Mouse (Mus musculus) adrenal gland, postnatal 25 days (tissue): ENCODE data around the gene Helz. TPM values are rescaled to one million over a fixed set of nuclear protein-coding genes. Genes with fewer than 3 reads are reported as not detected.
"Not testable (repeated sequence)": the region's sequence is repeated elsewhere in the genome, so short reads cannot be mapped to it uniquely, and the experiment has no call there.

ENCODE experiments used
- DNase-seq: peaks from one replicate; pipeline ENCODE4 v3.0.0; 2021; ENCODE audit warnings: mixed read lengths
- long read RNA-seq: library from polyadenylated mRNA; stranded (forward); transcript quantifications from one replicate; pipeline ENCODE4 v2.0.0, GENCODE M21; 2021
- total RNA-seq: library from RNA; stranded (reverse); gene quantifications from 2 replicates; pipeline ENCODE4 v1.2.3, GENCODE M21; 2021

Gene Helz
- total RNA-seq = 29.5 and 36.6 TPM in 2 replicates
- long read RNA-seq, partial matches to known transcripts = 4 of 5 reads
- long read RNA-seq, other reads (novel, unspliced or antisense) = 1 of 5 reads

DNA sequence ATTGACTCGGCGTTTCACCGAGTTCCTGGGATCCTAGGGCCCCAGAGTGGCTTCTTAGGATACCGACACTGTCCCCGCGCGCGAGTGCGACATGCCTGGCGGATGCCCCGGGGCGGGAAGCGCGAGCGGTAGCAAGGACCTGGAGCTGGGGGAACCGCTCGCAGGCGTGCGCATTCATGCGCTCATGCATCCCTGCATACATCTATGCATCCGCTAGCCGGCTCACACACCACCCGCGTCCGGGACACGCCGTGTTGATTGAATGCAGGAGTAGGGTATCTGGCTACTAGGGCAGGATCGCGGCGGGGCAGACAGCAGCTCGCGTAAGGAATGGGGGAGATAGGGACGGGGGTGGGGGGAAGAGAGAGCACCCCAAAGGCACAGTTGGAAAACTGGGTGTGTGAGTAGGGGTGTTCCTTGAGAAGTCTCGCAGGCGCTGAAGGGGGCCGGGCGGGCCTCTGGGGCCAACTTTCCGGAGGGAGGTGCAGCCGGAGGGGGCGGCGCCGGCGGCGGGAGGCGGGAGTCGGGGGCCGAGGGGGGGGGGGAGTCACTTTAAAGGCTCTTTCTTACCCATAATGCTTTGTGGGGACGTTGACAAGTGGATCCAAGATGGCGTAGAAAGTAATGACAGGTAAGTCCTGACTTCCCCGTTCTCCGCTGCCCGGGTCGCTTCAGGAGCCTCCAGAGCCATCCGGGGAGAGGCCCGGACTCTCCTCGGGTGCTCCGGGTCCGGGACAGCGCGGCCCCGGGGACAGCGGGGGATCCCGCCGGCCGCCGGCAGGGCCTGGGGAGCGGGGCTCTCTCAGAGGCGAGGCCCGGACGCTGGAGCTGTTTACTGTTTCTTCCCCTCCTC is at the start of gene Helz:
Gene Helz (plus strand): TSS at position 580 of the 853 bp plus-strand sequence.
- peak; percentile 83 for DNase-seq

- DNase-seq = no peak
Observed at GRCm38 (mm10) chr11:107502801-107503200, 44.9 kb upstream of the Helz start.

GRCm38 (mm10) chr11:107504364-107504763 is 43.4 kb upstream of the Helz start:
- not testable (repeated sequence) for DNase-seq

DNA sequence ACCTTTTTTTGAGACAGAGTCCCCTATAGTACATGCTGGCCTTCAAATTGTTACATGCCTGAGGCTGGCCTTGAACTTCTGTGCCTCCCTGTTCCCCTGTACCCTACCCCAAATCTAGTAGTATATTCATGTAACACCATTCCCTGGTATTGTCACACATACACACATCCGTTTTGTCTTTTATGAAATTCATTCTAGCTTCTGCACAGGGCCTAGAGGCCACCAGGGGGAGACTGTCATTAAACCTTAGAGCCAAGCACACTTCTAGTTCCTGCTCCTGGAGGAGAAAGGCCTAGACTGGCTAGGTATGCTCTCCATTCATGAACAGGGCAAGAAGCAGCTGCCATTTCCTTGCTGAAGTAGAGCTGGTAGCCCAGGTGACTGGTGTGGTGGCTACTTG is 41.5 kb upstream of the Helz start:
- no peak for DNase-seq

- DNase-seq = no peak
Observed at GRCm38 (mm10) chr11:107509631-107510338, 37.9 kb upstream of the Helz start.

DNA sequence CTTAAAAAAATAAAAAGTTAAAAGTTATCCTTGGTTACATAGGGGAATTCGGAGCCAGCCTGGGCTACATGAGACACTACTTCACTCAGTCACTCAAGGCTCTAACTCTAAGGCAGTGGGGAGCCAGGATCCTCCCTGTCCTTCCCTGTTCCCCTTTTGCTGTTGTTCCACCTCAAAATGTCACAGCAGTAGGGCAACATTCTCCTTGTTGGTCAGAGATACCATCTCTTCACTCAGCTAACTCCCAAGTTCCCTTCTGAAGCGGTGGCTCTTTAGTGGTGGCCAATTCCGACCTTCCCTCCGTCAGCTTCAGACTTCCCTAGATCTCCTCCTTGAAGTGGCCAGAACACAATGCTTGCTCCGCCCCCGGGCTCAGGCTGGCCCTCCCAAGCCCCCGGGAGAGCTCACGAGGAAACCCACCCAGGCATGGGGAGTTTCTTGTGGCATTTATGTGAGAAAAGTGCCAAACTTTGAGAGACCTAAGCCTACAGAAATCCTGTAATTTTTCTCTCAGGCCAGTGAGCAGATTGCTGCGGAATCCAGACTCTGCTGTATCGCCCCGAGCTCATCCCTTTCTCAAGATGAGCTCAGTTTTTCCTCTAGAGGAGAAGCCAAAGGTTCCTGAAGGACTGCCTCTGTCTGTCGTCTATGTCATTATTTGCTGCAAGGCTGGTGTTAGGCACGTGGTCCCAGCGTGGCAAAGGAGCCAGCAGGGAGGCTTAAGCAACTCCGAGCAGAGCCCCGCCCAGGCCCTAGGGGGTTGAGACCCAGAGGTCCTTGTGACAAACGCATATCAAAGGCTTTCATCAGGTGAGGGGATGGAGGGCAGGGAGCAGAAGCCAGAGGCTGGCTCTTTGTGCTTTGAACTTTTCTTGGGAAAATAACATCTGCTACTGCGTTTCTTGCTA is 37.1 kb upstream of the Helz start:
- peak; percentile 52 for DNase-seq

GRCm38 (mm10) chr11:107511954-107512353 is 35.8 kb upstream of the Helz start:
- DNase-seq = peak; percentile 64

DNA sequence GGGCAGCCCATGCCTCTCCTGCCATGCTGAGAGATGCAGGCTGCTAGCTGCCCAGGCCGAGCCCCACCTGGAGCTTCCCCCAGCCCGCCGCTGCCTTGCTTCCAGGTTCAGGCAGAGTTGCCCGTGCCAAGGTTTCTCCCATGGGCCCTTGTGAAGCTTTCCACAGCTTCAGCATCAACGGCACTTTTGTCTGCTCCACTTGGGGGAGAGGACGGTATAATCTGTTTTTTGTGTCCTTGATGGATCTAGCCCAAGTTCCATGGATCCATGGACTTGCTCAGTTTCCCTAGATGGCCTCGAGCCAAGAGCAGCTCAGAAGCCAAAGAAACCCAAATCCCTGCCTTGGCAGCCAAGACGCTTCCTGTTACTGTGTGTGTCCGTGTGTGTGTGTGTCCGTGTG is 34.7 kb upstream of the Helz start:
- peak; percentile 15 for DNase-seq

GRCm38 (mm10) chr11:107516387-107516786 is 31.3 kb upstream of the Helz start:
- DNase-seq = no peak

- DNase-seq = no peak
Observed at GRCm38 (mm10) chr11:107518645-107519429, 28.9 kb upstream of the Helz start.

- peak; percentile 41 for DNase-seq
Observed at GRCm38 (mm10) chr11:107521153-107521552, 26.6 kb upstream of the Helz start.

- DNase-seq = no peak
Observed at GRCm38 (mm10) chr11:107524966-107525365, 22.8 kb upstream of the Helz start.

DNA sequence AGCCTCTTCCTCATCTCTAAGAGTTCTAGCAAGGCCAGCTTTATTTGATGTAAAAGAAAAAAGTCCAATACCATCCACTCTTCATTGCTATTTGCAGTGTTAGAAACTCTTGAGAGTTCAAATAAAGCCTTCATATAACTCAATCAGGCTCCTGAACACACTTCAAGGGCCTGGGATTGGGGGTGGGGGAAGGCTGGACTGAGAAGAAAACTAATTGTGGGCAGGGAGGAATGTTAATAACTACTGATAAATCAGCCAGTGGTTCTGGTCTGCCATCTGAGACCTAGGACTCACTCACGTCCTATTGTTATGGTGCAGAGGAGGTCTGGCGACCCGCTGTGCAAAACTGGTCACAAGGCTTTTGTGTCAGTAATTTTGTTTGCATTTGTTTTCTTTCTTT is 20.1 kb upstream of the Helz start:
- no peak for DNase-seq

- peak; percentile 17 for DNase-seq
Observed at GRCm38 (mm10) chr11:107529320-107529719, 18.4 kb upstream of the Helz start.

- no peak for DNase-seq
Observed at GRCm38 (mm10) chr11:107531445-107531844, 16.3 kb upstream of the Helz start.

- DNase-seq = no peak
Observed at GRCm38 (mm10) chr11:107532271-107532670, 15.5 kb upstream of the Helz start.

GRCm38 (mm10) chr11:107538994-107539393 is 8.7 kb upstream of the Helz start:
- DNase-seq = no peak

DNA sequence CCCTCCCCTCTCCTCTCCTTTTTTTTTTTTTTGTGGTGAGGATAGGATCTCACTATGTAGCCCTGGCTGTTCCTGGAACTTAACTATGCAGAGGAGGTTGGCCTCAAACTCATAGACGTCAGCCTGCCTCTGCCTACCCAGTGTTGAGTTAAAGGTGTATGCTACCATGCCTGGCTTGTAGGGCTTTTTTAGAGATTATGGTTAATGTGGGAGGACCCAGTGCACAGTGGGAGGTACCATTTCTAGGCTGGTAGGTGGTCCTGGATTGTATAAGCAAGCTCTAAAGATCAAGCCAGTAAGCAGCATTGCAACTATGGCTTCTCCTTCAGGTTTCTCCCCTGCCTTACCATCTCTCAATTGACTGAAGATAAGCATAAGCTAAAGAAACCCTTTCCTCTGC is 7.4 kb upstream of the Helz start:
- DNase-seq = no peak

- no peak for DNase-seq
Observed at GRCm38 (mm10) chr11:107545747-107546476, 1.8 kb upstream of the Helz start.

DNA sequence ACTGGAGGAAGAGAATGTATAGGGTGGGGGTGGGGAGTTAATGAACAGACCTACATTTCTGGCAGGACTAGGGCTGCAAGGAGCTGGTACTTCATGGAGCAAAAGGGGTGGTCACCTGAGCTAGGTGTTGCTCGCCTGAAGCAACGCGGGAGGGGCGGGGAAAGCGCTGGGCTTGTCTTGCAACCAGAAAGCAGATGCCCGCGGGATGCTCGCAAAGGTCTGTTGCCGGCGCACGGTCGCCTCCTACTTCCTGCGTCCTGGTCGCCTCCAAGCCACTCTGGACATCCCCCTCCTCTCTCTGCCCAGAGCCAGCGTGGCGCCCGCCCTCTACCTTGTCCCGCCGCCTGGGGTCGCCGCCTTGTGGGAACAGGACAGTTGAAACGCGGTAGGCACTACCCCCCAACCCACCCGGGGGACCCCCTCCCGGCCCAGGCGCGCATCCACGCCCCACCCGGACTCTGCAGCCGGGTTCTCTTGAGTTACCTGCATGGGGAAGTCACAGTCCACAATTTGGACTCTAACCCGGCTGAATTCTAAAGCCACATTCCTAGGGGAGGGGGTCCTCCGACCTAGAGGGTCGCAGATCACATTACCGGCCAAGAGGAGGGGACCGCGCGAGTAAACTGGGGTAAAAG is 946 bp upstream of the Helz start:
- DNase-seq = peak; percentile 22
